Mouse (Mus musculus) ovary, adult 18-20 months (tissue): ENCODE data around the gene Ppp3r2.

Experiments
- DNase-seq: peaks from one replicate; pipeline ENCODE4 v3.0.0; 2022; ENCODE audit warnings: low spot score, mixed read lengths

Ppp3r2 gene

GRCm38 (mm10) chr4:49681812-49682211 is at the start of gene Ppp3r2:
Gene Ppp3r2, minus strand, starts transcription at chr4:49682024.
- no peak for DNase-seq

GRCm38 (mm10) chr4:49729326-49729725 is 47.5 kb upstream of the Ppp3r2 start:
- DNase-seq, result no peak

DNA sequence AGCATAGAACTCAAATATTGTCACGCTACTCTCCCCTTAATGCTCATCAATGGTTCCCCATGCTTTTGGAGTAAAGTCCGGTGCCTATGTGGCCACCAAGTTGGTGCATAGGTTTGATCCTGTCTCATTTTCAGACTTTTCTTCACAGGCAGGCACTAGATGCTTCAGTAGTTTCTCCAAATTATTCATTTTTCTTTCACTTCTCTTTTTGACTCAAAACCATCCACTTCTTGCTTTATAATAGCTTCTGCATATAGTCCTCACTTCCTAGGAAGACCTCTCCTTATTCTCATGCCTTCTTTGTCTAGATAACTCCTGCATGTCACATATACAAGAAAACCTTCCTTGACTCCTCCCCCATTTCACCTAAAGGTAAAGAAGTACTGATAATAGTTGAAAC is 42.1 kb upstream of the Ppp3r2 start:
- no peak for DNase-seq

- no peak for DNase-seq
Observed at GRCm38 (mm10) chr4:49691405-49692194, 9.8 kb upstream of the Ppp3r2 start.

DNA sequence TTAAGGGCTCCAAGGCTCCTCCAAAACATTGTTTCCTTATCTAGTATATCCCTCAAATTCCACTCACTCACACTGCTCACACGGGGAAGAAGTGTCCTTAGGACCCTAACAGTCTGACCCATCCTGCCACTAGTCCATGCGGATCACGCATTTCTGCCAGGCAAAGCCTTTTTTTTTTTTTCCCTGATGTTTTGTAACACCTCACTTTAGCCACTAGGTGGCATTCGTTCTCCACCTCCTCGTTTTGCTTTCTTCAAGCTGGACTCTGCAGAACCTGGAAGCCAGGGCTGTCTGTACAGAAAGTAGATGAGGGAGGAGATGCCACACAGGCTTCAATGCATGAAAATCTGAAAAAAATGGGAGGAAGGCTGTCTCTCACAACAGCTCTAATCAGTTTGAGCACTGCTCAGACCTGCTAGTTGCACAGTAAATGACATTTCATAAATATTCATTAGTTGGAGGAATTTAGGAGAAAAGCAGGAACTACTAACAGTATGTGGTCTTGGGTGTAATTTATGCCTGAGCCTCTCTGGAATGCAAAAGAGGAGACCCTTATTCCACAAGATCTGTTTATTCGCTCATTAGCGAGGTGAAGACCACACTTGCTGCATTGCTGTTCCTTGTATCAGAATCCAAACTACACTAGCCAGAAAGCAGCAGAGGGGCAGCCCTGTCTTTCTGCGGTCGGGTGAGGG is 6.9 kb upstream of the Ppp3r2 start:
- no peak for DNase-seq

- no peak for DNase-seq
Observed at GRCm38 (mm10) chr4:49680171-49680875, 1.5 kb downstream of the Ppp3r2 start.

DNA sequence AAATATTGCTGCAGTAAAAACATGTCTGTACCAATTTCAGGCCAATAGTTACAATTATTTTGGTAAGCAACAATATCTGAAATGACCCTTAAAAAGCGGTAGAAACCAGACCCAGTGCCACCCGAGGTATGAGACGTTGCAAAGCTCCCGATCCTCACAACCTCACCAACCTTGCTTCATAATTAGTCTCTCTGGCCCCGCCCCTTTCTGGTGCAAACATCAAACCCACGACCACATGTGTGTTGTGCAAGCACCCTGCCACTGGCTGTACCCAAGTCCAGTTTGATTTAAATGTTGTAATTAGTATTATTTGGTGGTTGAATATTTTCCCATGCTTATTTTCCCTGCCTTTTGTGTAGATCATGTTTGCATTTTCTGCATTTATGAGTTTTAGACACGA is 5.0 kb downstream of the Ppp3r2 start:
- no peak for DNase-seq

- DNase-seq, result no peak
Observed at GRCm38 (mm10) chr4:49676071-49676470, 5.8 kb downstream of the Ppp3r2 start.

DNA sequence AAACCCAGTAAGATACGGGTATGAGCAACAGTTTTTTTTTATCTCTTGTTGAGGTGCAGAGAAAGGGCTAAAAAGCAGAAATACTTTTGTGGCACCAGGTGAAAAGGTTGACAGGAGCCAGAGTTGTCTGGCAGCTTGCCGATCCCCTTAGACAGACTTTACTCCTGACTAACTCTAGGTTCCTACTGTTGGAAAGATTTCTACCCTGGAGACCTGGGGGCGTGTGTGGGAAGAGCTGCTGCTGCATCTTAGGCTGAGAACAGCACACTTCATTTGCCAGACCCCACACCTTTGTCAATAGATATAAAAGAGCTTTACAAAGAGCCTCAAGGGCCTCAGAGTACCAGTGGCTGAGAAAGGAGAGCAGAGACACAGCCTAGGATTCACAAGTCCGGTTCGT is 17.0 kb downstream of the Ppp3r2 start:
- DNase-seq, result no peak

GRCm38 (mm10) chr4:49662231-49662630 is 19.6 kb downstream of the Ppp3r2 start:
- no peak for DNase-seq

DNA sequence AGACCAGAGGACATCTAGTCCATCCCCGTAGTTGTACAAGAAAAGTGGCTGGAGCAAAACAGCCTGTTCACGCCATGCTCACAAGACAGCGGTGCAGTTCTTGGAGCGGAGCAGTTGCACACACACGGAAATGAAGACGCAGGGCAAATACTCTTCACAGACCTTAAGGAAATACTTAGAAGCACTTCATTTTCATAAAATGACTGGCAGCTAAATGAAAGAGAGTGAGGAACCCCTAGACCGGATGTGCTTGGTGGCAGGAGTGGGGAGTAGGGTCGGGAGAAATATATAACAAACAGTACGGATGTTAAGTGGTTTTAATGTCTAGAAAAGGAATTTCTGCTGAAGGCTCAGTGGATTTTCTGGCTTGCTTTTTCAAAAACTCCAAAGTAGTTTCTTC is 20.2 kb downstream of the Ppp3r2 start:
- DNase-seq, result no peak

- no peak for DNase-seq
Observed at GRCm38 (mm10) chr4:49659421-49659820, 22.4 kb downstream of the Ppp3r2 start.

DNA sequence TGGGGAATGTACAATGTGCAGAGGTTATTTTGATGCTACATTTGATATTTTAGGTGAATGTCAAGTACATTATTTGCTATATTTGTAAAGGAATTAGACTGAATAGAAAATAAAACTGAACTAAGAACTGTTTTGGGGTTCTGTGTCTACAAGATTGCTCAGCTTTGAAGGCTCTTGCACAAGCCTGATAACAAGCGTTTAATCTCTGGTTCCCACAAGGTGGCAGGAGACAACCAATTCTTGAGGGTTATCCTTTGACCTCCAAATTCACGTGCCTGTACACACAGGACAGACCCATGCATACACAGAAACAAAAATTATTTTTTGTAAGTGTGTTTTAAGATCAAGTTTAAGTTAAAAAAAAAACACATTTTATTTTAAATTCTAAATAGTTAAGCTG is 41.9 kb downstream of the Ppp3r2 start:
- no peak for DNase-seq

DNA sequence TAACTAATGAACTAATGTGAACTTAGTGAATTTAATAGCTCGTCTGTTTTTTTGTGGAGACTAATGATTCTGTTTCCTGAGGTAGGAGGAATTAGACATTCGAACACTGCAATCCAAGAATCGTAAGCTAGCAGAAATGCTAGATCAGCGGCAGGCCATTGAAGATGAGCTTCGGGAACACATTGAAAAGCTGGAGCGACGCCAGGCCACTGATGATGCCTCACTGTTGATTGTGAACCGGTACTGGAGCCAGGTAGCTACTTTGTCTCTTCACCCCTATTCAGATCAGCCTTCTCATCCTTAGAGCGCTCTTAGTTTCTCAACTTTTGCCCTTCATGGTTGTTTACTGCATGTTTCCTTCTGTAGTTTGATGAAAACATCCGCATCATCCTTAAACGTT is 44.0 kb downstream of the Ppp3r2 start:
- no peak for DNase-seq

- no peak for DNase-seq
Observed at GRCm38 (mm10) chr4:49632139-49632481, 49.7 kb downstream of the Ppp3r2 start.

- DNase-seq, result peak; percentile 93
Observed at GRCm38 (mm10) chr4:49631319-49632138, 50.3 kb downstream of the Ppp3r2 start, which contains the start of gene Rnf20. Gene Rnf20, plus strand, starts transcription at chr4:49632006.

- DNase-seq, result no peak
Observed at GRCm38 (mm10) chr4:49628941-49629340, 52.9 kb downstream of the Ppp3r2 start.
